In genomic region chr19:46046621-46047025, GRCm38 (mm10) we compare ENCODE assay signal across 8 mouse cellular contexts. TPM values are rescaled to one million over a fixed set of nuclear protein-coding genes. Genes with fewer than 3 reads are reported as not detected.
DNase-seq lines count a peak whose midpoint lies in the region; ATAC-seq lines count a peak whose summit lies in the region.
"Had no signal": no experiment of that assay in that cellular context is flagged by ENCODE, and none has a peak within 500 bp of the region (broad histone marks: within the 10 kb centered on the region; RNA-seq: fewer than 3 reads in every experiment).

No protein-coding gene starts in this region.

- H3K4me3 ChIP-seq in neural tube, embryonic 11.5 days (ENCODE audit: low read depth, low read length), result no peak overlapping the region
- H3K4me3 ChIP-seq in hindbrain, embryonic 10.5 days, result no peak overlapping the region; the same call in 1 of the 2 replicates
- no peak overlapping the region for H3K4me3 ChIP-seq in liver, embryonic 15.5 days (replicated peaks)

- H3K9me3 ChIP-seq in neural tube, embryonic 11.5 days (ENCODE audit: control insufficient read depth, low read length), result no peaks in the 10 kb centered on the region
- no peaks in the 10 kb centered on the region for H3K9me3 ChIP-seq in hindbrain, embryonic 10.5 days
- H3K9me3 ChIP-seq in liver, embryonic 15.5 days (replicated peaks), result no peaks in the 10 kb centered on the region

- no peak for ATAC-seq in neural tube, embryonic 11.5 days (ENCODE audit: insufficient read depth, low FRiP score, low TSS enrichment)
- ATAC-seq in liver, embryonic 15.5 days (ENCODE audit: insufficient read depth), result no peak

- H3K27ac ChIP-seq in neural tube, embryonic 11.5 days (ENCODE audit: low read depth, low read length), result no peak overlapping the region
- H3K27ac ChIP-seq in hindbrain, embryonic 10.5 days, result peak overlapping the region; percentile 96; the same call in 1 of the 2 replicates
- H3K27ac ChIP-seq in liver, embryonic 15.5 days (replicated peaks), result peak overlapping the region; percentile 35; the same call in 1 of the 2 replicates

- H3K36me3 ChIP-seq in neural tube, embryonic 11.5 days (ENCODE audit: control insufficient read depth, insufficient read depth, low read length), result no peaks in the 10 kb centered on the region
- H3K36me3 ChIP-seq in hindbrain, embryonic 10.5 days, result no peaks in the 10 kb centered on the region
- no peaks in the 10 kb centered on the region for H3K36me3 ChIP-seq in liver, embryonic 15.5 days (replicated peaks)

- peak overlapping the region; percentile 80; the same call in 1 of the 2 replicates for H3K4me2 ChIP-seq in neural tube, embryonic 11.5 days (ENCODE audit: low read depth)
- H3K4me2 ChIP-seq in liver, embryonic 15.5 days, result peak overlapping the region; percentile 99; the same call in 1 of the 2 replicates

- peaks cover 29% of the 10 kb centered on the region for H3K4me1 ChIP-seq in neural tube, embryonic 11.5 days (ENCODE audit: control insufficient read depth, insufficient read depth, low read length)
- H3K4me1 ChIP-seq in hindbrain, embryonic 10.5 days (replicated peaks), result peaks cover 61% of the 10 kb centered on the region
- peaks cover 52% of the 10 kb centered on the region for H3K4me1 ChIP-seq in liver, embryonic 15.5 days (replicated peaks)

- no peak overlapping the region for H3K9ac ChIP-seq in neural tube, embryonic 11.5 days (ENCODE audit: low read length)
- no peak overlapping the region for H3K9ac ChIP-seq in liver, embryonic 15.5 days

- DNase-seq in neural tube, embryonic 11.5 days (ENCODE audit: low spot score), result no peak
- DNase-seq in neural tube, embryonic 10.5 days (ENCODE audit: extremely low spot score, low spot score), result no peak
- no peak for DNase-seq in hindbrain, embryonic 10.5 days (ENCODE audit: low spot score)
- no peak for DNase-seq in ovary, postnatal 14 days (ENCODE audit: low spot score)
- no peak for DNase-seq in cerebellum, adult 8-10 months
- no peak for DNase-seq in thymus, postnatal 10 days (ENCODE audit: low spot score in 2 of 2)
- DNase-seq: spleen, adult 18-20 months had no signal

- H3K27me3 ChIP-seq in neural tube, embryonic 11.5 days (ENCODE audit: control insufficient read depth, insufficient read depth, low read length), result no peaks in the 10 kb centered on the region
- no peaks in the 10 kb centered on the region for H3K27me3 ChIP-seq in hindbrain, embryonic 10.5 days (ENCODE audit: insufficient read depth, poor library complexity, severe bottlenecking)
- peaks cover 31% of the 10 kb centered on the region for H3K27me3 ChIP-seq in liver, embryonic 15.5 days

- 9% methylated on average over 10 of the region's 10 CpGs for WGBS in neural tube, embryonic 11.5 days
- WGBS in hindbrain, embryonic 10.5 days, result 6% methylated on average over 10 of the region's 10 CpGs
- 7% methylated on average over 10 of the region's 10 CpGs for WGBS in liver, embryonic 15.5 days (ENCODE audit: insufficient replicate concordance)

RNA-seq across cellular contexts. Expression of gene Ldb1, which starts 1.6 kb away (rescaled TPM):
- 93.0 and 97.9 TPM in 2 replicates for polyA plus RNA-seq in neural tube, embryonic 11.5 days (2014; fragmentation: Nextera tagmentation; extraction: Ambion mirVana)
- 90.2 and 111 TPM in 2 replicates for polyA plus RNA-seq in hindbrain, embryonic 10.5 days (2016; fragmentation: Nextera tagmentation; extraction: Ambion mirVana)
- 27.0 and 31.2 TPM in 2 replicates for polyA plus RNA-seq in liver, embryonic 15.5 days (2015; fragmentation: Nextera tagmentation; extraction: Ambion mirVana)

RNA-seq across cellular contexts. Expression of gene Pprc1, which starts 1.9 kb away (rescaled TPM):
- polyA plus RNA-seq in neural tube, embryonic 11.5 days (2014; fragmentation: Nextera tagmentation; extraction: Ambion mirVana), result 42.2 and 46.1 TPM in 2 replicates
- 39.9 and 49.6 TPM in 2 replicates for polyA plus RNA-seq in hindbrain, embryonic 10.5 days (2016; fragmentation: Nextera tagmentation; extraction: Ambion mirVana)
- polyA plus RNA-seq in liver, embryonic 15.5 days (2015; fragmentation: Nextera tagmentation; extraction: Ambion mirVana), result 15.7 and 17.0 TPM in 2 replicates

RNA-seq across cellular contexts. Expression of gene Nolc1, which starts 29.0 kb away (rescaled TPM):
- polyA plus RNA-seq in neural tube, embryonic 11.5 days (2014; fragmentation: Nextera tagmentation; extraction: Ambion mirVana), result 103 and 112 TPM in 2 replicates
- 110 and 136 TPM in 2 replicates for polyA plus RNA-seq in hindbrain, embryonic 10.5 days (2016; fragmentation: Nextera tagmentation; extraction: Ambion mirVana)
- polyA plus RNA-seq in liver, embryonic 15.5 days (2015; fragmentation: Nextera tagmentation; extraction: Ambion mirVana), result 47.3 and 48.8 TPM in 2 replicates

RNA-seq across cellular contexts. Expression of gene Hps6, which starts 43.3 kb away (rescaled TPM):
- 2.6 and 2.9 TPM in 2 replicates for polyA plus RNA-seq in neural tube, embryonic 11.5 days (2014; fragmentation: Nextera tagmentation; extraction: Ambion mirVana)
- polyA plus RNA-seq in hindbrain, embryonic 10.5 days (2016; fragmentation: Nextera tagmentation; extraction: Ambion mirVana), result 4.8 and 5.7 TPM in 2 replicates
- 3.0 and 3.2 TPM in 2 replicates for polyA plus RNA-seq in liver, embryonic 15.5 days (2015; fragmentation: Nextera tagmentation; extraction: Ambion mirVana)

RNA-seq across cellular contexts. Expression of gene Armh3, which starts 48.3 kb away (rescaled TPM):
- 16.7 and 17.9 TPM in 2 replicates for polyA plus RNA-seq in neural tube, embryonic 11.5 days (2014; fragmentation: Nextera tagmentation; extraction: Ambion mirVana)
- 16.6 and 19.4 TPM in 2 replicates for polyA plus RNA-seq in hindbrain, embryonic 10.5 days (2016; fragmentation: Nextera tagmentation; extraction: Ambion mirVana)
- 4.0 and 4.1 TPM in 2 replicates for polyA plus RNA-seq in liver, embryonic 15.5 days (2015; fragmentation: Nextera tagmentation; extraction: Ambion mirVana)
